Comparison of ENCODE assay signal across 9 mouse cellular contexts in the genomic region with DNA sequence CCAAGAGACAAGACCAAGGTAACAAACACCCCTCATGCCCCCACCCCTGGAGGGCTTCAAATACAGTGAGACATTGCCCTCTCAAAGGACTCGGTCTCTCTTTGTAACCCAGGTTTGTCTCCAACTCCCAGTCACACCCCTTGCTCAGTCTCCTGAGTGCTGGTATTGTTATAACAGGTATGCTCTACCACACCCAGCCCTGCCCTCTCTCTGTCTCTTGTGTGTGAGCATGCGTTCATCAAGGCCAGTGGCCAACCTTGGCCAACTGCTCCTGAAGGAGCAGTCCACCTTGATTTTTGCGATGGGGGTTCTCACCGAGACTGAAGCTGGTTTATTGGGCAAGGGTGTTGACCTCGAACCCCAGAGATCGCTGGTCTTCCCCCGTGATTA. TPM values are rescaled to one million over a fixed set of nuclear protein-coding genes. Genes with fewer than 3 reads are reported as not detected.
DNase-seq lines count a peak whose midpoint lies in the region; ATAC-seq and TF ChIP-seq lines count a peak whose summit lies in the region.
"Had no signal": no experiment of that assay in that cellular context is flagged by ENCODE, and none has a peak within 500 bp of the region (broad histone marks: within the 10 kb centered on the region; RNA-seq: fewer than 3 reads in every experiment).

No protein-coding gene starts in this region.

- peak overlapping the region; percentile 59 for H3K9ac ChIP-seq in limb, embryonic 13.5 days
- H3K9ac ChIP-seq: liver, embryonic 14.5 days had no signal

- no peaks in the 10 kb centered on the region for H3K27me3 ChIP-seq in kidney, adult 2 months (replicated peaks; ENCODE audit: control insufficient read depth, insufficient read depth, low read length)
- no peaks in the 10 kb centered on the region for H3K27me3 ChIP-seq in embryonic facial prominence, embryonic 10.5 days (replicated peaks; ENCODE audit: low read depth, poor library complexity, severe bottlenecking)
- no peaks in the 10 kb centered on the region for H3K27me3 ChIP-seq in limb, embryonic 13.5 days

- H3K36me3 ChIP-seq in kidney, adult 2 months (ENCODE audit: control insufficient read depth, insufficient read depth, low read length) = no peaks in the 10 kb centered on the region
- H3K36me3 ChIP-seq in embryonic facial prominence, embryonic 10.5 days (replicated peaks) = 0 out of 2 replicates have a peak, but pooled peaks cover 11% of the 10 kb centered on the region
- no peaks in the 10 kb centered on the region for H3K36me3 ChIP-seq in limb, embryonic 13.5 days

- no peak for DNase-seq in kidney, adult 2 months
- DNase-seq in kidney, postnatal 4 days = no peak
- peak; percentile 80 for DNase-seq in ES-CJ7 (ENCODE audit: low read depth, low spot score)
- no peak for DNase-seq in embryonic facial prominence, embryonic 10.5 days (ENCODE audit: low spot score)
- no peak for DNase-seq in spleen, adult 12 weeks (ENCODE audit: low spot score)
- DNase-seq in thymus, postnatal 0 days (ENCODE audit: low spot score) = no peak
- DNase-seq: cerebellum, postnatal 25 days had no signal

- 68% methylated on average over 7 of the region's 7 CpGs for WGBS in kidney, adult 2 months
- 81% methylated on average over 7 of the region's 7 CpGs for WGBS in embryonic facial prominence, embryonic 10.5 days
- WGBS in limb, embryonic 13.5 days = 42% methylated on average over 7 of the region's 7 CpGs

- no peak for ATAC-seq in limb, embryonic 13.5 days (ENCODE audit: low FRiP score, low read depth)

- no peak overlapping the region for H3K4me3 ChIP-seq in kidney, adult 2 months (ENCODE audit: insufficient read depth, low read depth, low read length)
- peak overlapping the region; percentile 46 for H3K4me3 ChIP-seq in embryonic facial prominence, embryonic 10.5 days
- H3K4me3 ChIP-seq in limb, embryonic 13.5 days = peak overlapping the region; percentile 41

- peaks cover 17% of the 10 kb centered on the region for H3K4me1 ChIP-seq in kidney, adult 2 months (ENCODE audit: control insufficient read depth, insufficient read depth, low read length)
- H3K4me1 ChIP-seq in embryonic facial prominence, embryonic 10.5 days = peaks cover 68% of the 10 kb centered on the region
- H3K4me1 ChIP-seq in limb, embryonic 13.5 days = peaks cover 75% of the 10 kb centered on the region

- no peak for TF ChIP-seq POLR2A in kidney, adult 2 months (IDR thresholded peaks at IDR 0.05; ENCODE audit: low read depth, low read length)

- peak overlapping the region; percentile 73 for H3K4me2 ChIP-seq in limb, embryonic 13.5 days (replicated peaks)

- no peaks in the 10 kb centered on the region for H3K9me3 ChIP-seq in embryonic facial prominence, embryonic 10.5 days
- H3K9me3 ChIP-seq in limb, embryonic 13.5 days = no peaks in the 10 kb centered on the region

- H3K27ac ChIP-seq in kidney, adult 2 months (ENCODE audit: insufficient read depth, low read depth, low read length) = peak overlapping the region; percentile 77
- peak overlapping the region; percentile 88 for H3K27ac ChIP-seq in embryonic facial prominence, embryonic 10.5 days (replicated peaks)
- peak overlapping the region; percentile 97 for H3K27ac ChIP-seq in limb, embryonic 13.5 days
- H3K27ac ChIP-seq: liver, embryonic 14.5 days had no signal

- no peak for TF ChIP-seq CTCF in kidney, adult 2 months (conservative IDR thresholded peaks at IDR 0.05; ENCODE audit: insufficient read depth, insufficient read length, low read depth, low read length)

RNA-seq across cellular contexts. Expression of gene Tgoln1, which starts 39.2 kb away (rescaled TPM):
- 101 and 118 TPM in 2 replicates for polyA plus RNA-seq in kidney, adult 2 months (2012; rRNA removed)
- polyA plus RNA-seq in embryonic facial prominence, embryonic 10.5 days (2016; fragmentation: Nextera tagmentation; extraction: Ambion mirVana) = 26.2 and 27.9 TPM in 2 replicates
- 22.0 and 23.0 TPM in 2 replicates for polyA plus RNA-seq in limb, embryonic 13.5 days (2015; fragmentation: Nextera tagmentation; extraction: Ambion mirVana)
- 43.9 and 44.1 TPM in 2 replicates for polyA plus RNA-seq in thymus, postnatal 0 days (2015; fragmentation: Nextera tagmentation; extraction: Ambion mirVana)

RNA-seq across cellular contexts. Expression of gene Retsat, which starts 57.8 kb away (rescaled TPM):
- 237 and 272 TPM in 2 replicates for polyA plus RNA-seq in kidney, adult 2 months (2012; rRNA removed)
- polyA plus RNA-seq in embryonic facial prominence, embryonic 10.5 days (2016; fragmentation: Nextera tagmentation; extraction: Ambion mirVana) = 8.6 and 8.9 TPM in 2 replicates
- 15.1 and 17.9 TPM in 2 replicates for polyA plus RNA-seq in limb, embryonic 13.5 days (2015; fragmentation: Nextera tagmentation; extraction: Ambion mirVana)
- 8.4 and 10.5 TPM in 2 replicates for polyA plus RNA-seq in thymus, postnatal 0 days (2015; fragmentation: Nextera tagmentation; extraction: Ambion mirVana)

RNA-seq across cellular contexts. Expression of gene Elmod3, which starts 57.8 kb away (rescaled TPM):
- polyA plus RNA-seq in kidney, adult 2 months (2012; rRNA removed) = 43.0 and 43.4 TPM in 2 replicates
- 13.9 and 14.8 TPM in 2 replicates for polyA plus RNA-seq in embryonic facial prominence, embryonic 10.5 days (2016; fragmentation: Nextera tagmentation; extraction: Ambion mirVana)
- polyA plus RNA-seq in limb, embryonic 13.5 days (2015; fragmentation: Nextera tagmentation; extraction: Ambion mirVana) = 15.3 and 16.7 TPM in 2 replicates
- polyA plus RNA-seq in thymus, postnatal 0 days (2015; fragmentation: Nextera tagmentation; extraction: Ambion mirVana) = 11.8 and 13.9 TPM in 2 replicates

Comparison
In these comparisons a context has a peak if more than half of its experiments do, and no peak if none do; other contexts are left out.
1. RNA of gene Retsat, which starts 57.8 kb away (polyA plus RNA-seq): 237 to 272 TPM in kidney, adult 2 months; 15.1 to 17.9 TPM in limb, embryonic 13.5 days, 8.4 to 10.5 TPM in thymus, postnatal 0 days and 8.6 to 8.9 TPM in embryonic facial prominence, embryonic 10.5 days; every median in the first group is over 10 times any median in the second.
2. Peak in every context shown above with its lines, with median percentiles within 50 percentile points of each other: H3K27ac ChIP-seq.